Mouse (Mus musculus) spleen, adult 2 months (tissue): ENCODE results near the gene Tpcn2. TPM values are rescaled to one million over a fixed set of nuclear protein-coding genes. Genes with fewer than 3 reads are reported as not detected.

Source experiments
- DNase-seq, 2 experiments: peaks; one replicate each; pipeline versions ENCODE4 v3.0.0 to v3.0.0-alpha.2; 2012 to 2021; ENCODE audit warnings: low spot score in 2 of 2, low read depth in 1 of 2
- H3K27ac ChIP-seq: fragments of 200-500 bp; 2 replicates; pipeline ENCODE4 v1.5.1; 2012; ENCODE audit warnings: low read length, inconsistent platforms; ENCODE audit not compliant: insufficient read depth
- H3K27me3 ChIP-seq: fragments of 200-500 bp; 2 replicates; pipeline ENCODE4 v1.6.1; 2012; ENCODE audit warnings: mild to moderate bottlenecking, moderate library complexity, low read length, inconsistent platforms; ENCODE audit not compliant: control insufficient read depth, insufficient read depth
- H3K36me3 ChIP-seq: fragments of 200-500 bp; 2 replicates; pipeline ENCODE4 v1.6.1; 2012; ENCODE audit warnings: mild to moderate bottlenecking, low read length, inconsistent platforms; ENCODE audit not compliant: control insufficient read depth, insufficient read depth
- H3K4me1 ChIP-seq: fragments of 200-500 bp; 2 replicates; pipeline ENCODE4 v1.6.1; 2011; ENCODE audit warnings: inconsistent platforms; ENCODE audit not compliant: control insufficient read depth, insufficient read depth, insufficient read length
- H3K4me3 ChIP-seq: fragments of 200-500 bp; 2 replicates; pipeline ENCODE4 v1.5.1; 2011; ENCODE audit warnings: mild to moderate bottlenecking, inconsistent platforms; ENCODE audit not compliant: insufficient read depth, insufficient read length; ENCODE audit errors: extremely low read depth
- CTCF ChIP-seq: fragments of 200-500 bp; IDR thresholded peaks from 2 replicates; pipeline ENCODE4 v1.5.1; 2011; ENCODE audit warnings: mild to moderate bottlenecking, inconsistent platforms; ENCODE audit not compliant: insufficient read depth, insufficient read length, insufficient replicate concordance; ENCODE audit errors: extremely low read depth
- POLR2A ChIP-seq: fragments of 200-500 bp; IDR thresholded peaks from 2 replicates; pipeline ENCODE4 v1.6.1; 2011; ENCODE audit warnings: low read depth, low read length, inconsistent platforms
- WGBS: fragments of 180-500 bp; shearing (Covaris S2); methylation state at CpG from one replicate; pipeline ENCODE4 v1.1.7; 2018; 5-methylcytosine and 5-hydroxymethylcytosine counted together
- polyA plus RNA-seq: library from polyadenylated mRNA; depleted of rRNA; stranded (reverse); fragments of >200 nt; gene quantifications from 2 replicates; pipeline ENCODE4 v1.2.3, GENCODE M21; 2012

The Tpcn2 gene
- polyA plus RNA-seq, 1 experiment, result 31.3 TPM

- Histone ChIP-seq H3K27me3 (no peaks in the 10 kb centered on the region), H3K36me3 (no peaks in the 10 kb centered on the region), H3K4me1 (peaks cover 4% of the 10 kb centered on the region; the same call in 1 of the 2 replicates), H3K27ac (no peak overlapping the region), H3K4me3 (no peak overlapping the region)
- DNase-seq, result no peak
- 75% methylated on average over 6 of the region's 6 CpGs for WGBS
- no peak for TF ChIP-seq CTCF
- no peak for TF ChIP-seq POLR2A
Measured at GRCm38 (mm10) chr7:145287410-145287809, 3.6 kb upstream of the Tpcn2 start.

- Histone ChIP-seq H3K27ac (no peak overlapping the region), H3K36me3 (no peaks in the 10 kb centered on the region), H3K27me3 (no peaks in the 10 kb centered on the region), H3K4me3 (no peak overlapping the region), H3K4me1 (peaks cover 11% of the 10 kb centered on the region; the same call in 1 of the 2 replicates)
- no peak for DNase-seq
- WGBS, result 80% methylated on average over 4 of the region's 4 CpGs
- TF ChIP-seq CTCF (no peak), POLR2A (no peak)
Measured at GRCm38 (mm10) chr7:145285476-145285875, 1.7 kb upstream of the Tpcn2 start.

GRCm38 (mm10) chr7:145284293-145284692, 482 bp upstream of the Tpcn2 start:
- DNase-seq, result no peak
- Histone ChIP-seq H3K27me3 (no peaks in the 10 kb centered on the region), H3K4me1 (peaks cover 11% of the 10 kb centered on the region; the same call in 1 of the 2 replicates), H3K27ac (no peak overlapping the region), H3K4me3 (no peak overlapping the region), H3K36me3 (peaks cover 5% of the 10 kb centered on the region)
- 54% methylated on average over 3 of the region's 3 CpGs for WGBS
- TF ChIP-seq CTCF (no peak), POLR2A (no peak)

- no peak for TF ChIP-seq POLR2A
- TF ChIP-seq CTCF, result no peak
- Histone ChIP-seq H3K36me3 (peaks cover 12% of the 10 kb centered on the region), H3K27me3 (no peaks in the 10 kb centered on the region), H3K4me1 (peaks cover 11% of the 10 kb centered on the region; the same call in 1 of the 2 replicates), H3K27ac (peak overlapping the region; percentile 31; the same call in 1 of the 2 replicates), H3K4me3 (peak overlapping the region; percentile 74)
- 54% methylated on average over 4 of the region's 4 CpGs for WGBS
- no peak for DNase-seq
Measured at GRCm38 (mm10) chr7:145283041-145283440, 770 bp downstream of the Tpcn2 start.

DNA sequence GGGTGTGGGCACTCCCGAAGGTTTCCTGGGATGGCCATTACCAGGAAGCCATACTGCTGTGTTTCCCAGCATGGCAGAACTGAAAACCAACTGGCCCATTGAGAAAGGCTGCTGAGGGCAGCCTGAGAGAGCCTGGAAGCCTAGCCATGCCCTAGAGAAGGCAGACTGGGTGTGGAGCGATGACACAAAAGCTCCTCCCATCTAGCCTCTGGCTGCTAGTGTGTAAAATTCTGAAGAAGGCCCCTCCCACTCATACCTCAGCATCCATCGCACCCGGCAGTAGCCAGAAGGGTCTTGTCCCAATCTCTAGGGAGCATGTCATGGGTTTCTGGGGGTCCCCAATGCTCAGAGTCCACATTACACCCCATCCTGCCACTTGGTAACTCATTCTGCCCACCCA, 2.4 kb downstream of the Tpcn2 start:
- 87% methylated on average over 4 of the region's 4 CpGs for WGBS

GRCm38 (mm10) chr7:145275488-145275887, 8.3 kb downstream of the Tpcn2 start:
- H3K27ac ChIP-seq, result no peak overlapping the region
- no peak for DNase-seq
- no peak overlapping the region for H3K4me3 ChIP-seq
- TF ChIP-seq POLR2A, result no peak
- TF ChIP-seq CTCF, result no peak
- whole genome bisulfite sequencing, result 93% methylated on average over 3 of the region's 3 CpGs
- no peaks in the 10 kb centered on the region for H3K4me1 ChIP-seq
- H3K27me3 ChIP-seq, result no peaks in the 10 kb centered on the region
- H3K36me3 ChIP-seq, result peaks cover 45% of the 10 kb centered on the region

More for the DNA sequence above, 2.4 kb downstream of the Tpcn2 start:
- Histone ChIP-seq H3K4me1 (peaks cover 11% of the 10 kb centered on the region; the same call in 1 of the 2 replicates), H3K27me3 (no peaks in the 10 kb centered on the region), H3K4me3 (no peak overlapping the region), H3K36me3 (peaks cover 17% of the 10 kb centered on the region), H3K27ac (no peak overlapping the region)
- DNase-seq, result no peak
- TF ChIP-seq POLR2A, result no peak

DNA sequence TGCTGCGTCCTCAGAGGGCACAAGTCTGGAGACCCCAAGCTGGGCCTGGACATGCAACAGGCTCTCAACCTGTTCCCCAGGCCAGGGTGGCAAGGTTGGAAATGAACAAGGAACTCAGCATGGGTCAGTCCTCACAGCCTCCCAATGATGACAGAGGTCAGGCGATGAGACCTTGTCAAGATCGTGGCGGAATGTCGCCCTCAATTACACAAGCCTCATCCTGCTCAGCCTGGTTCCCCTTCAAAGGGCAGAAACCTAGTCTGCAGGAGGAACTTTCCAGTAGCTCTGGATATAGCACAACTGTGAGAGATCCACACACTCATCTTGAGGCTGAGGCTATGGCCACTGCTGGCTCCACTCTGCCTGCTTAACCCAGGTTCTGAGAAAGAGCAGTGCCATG, 12.9 kb downstream of the Tpcn2 start:
- Histone ChIP-seq H3K4me3 (no peak overlapping the region), H3K4me1 (no peaks in the 10 kb centered on the region), H3K27ac (no peak overlapping the region), H3K27me3 (no peaks in the 10 kb centered on the region), H3K36me3 (peaks cover 38% of the 10 kb centered on the region)
- 94% methylated on average over 5 of the region's 5 CpGs for WGBS
- TF ChIP-seq POLR2A, result no peak
- TF ChIP-seq CTCF, result no peak
- no peak for DNase-seq

DNA sequence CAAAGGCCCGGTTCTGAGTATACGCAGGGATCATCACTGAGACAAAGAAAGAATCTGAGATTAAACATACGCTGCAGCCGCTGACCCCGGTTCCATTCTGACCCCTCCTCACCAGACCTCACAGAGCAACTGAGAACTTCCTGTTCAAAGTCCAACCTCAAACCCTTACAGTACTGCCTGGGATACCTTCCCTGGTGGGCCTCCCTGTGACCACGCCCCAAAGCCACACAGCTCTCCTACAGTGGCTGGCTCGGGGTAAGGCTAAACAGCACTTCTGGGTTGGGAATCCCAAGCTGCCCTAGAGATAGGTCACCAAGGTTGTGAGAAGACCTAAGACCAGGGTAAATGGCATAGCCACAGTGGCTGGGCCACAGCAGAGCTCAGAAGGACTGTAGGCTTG, 14.9 kb downstream of the Tpcn2 start:
- Histone ChIP-seq H3K4me1 (no peaks in the 10 kb centered on the region; the same call in 1 of the 2 replicates), H3K27ac (no peak overlapping the region), H3K36me3 (peaks cover 32% of the 10 kb centered on the region), H3K27me3 (no peaks in the 10 kb centered on the region), H3K4me3 (no peak overlapping the region)
- DNase-seq, result no peak
- no peak for TF ChIP-seq POLR2A
- no peak for TF ChIP-seq CTCF
- WGBS, result 87% methylated on average over 7 of the region's 7 CpGs
